Mouse (Mus musculus): ENCODE measurements around the gene 4921524J17Rik.

DNA sequence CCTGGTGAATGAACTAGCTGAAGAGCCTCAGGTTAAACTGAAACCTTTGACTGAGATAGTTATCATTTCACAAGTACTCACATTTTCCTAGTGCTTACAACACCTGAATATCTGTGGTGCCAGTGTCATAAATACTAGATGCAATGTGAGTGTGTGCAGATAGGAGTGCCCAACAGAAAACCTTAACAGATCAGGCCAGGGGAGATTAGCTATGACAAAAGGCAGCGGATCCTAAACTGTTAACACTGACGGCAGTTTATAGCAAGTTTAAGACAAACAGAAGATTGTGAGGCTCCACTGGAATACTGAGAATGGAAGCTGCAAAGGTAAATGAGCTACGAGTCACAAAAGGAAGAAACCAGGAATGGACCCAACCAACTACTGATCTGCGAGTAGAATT, 5.6 kb downstream of the 4921524J17Rik start:
- TF ChIP-seq GATA1 (IDR thresholded peaks at IDR 0.05; ENCODE audit: low read length): no peak
- TF ChIP-seq TAL1 (IDR thresholded peaks at IDR 0.05; ENCODE audit: low read length): no peak
